Mouse (Mus musculus) ES-Bruce4 (cell line): ENCODE data around the gene Cntn4. TPM values are rescaled to one million over a fixed set of nuclear protein-coding genes. Genes with fewer than 3 reads are reported as not detected.

Source experiments
- H3K27ac ChIP-seq: 2 replicates; pipeline ENCODE4 v1.5.1; 2012; ENCODE audit warnings: low read length, inconsistent platforms; ENCODE audit not compliant: insufficient read depth
- H3K27me3 ChIP-seq: 2 replicates; pipeline ENCODE4 v1.6.1; 2012; ENCODE audit warnings: mild to moderate bottlenecking, low read length, inconsistent platforms; ENCODE audit not compliant: control insufficient read depth, poor library complexity, insufficient read depth, severe bottlenecking
- H3K36me3 ChIP-seq: 2 replicates; pipeline ENCODE4 v1.6.1; 2012; ENCODE audit warnings: inconsistent platforms, mild to moderate bottlenecking, low read length, moderate library complexity; ENCODE audit not compliant: control insufficient read depth, poor library complexity, insufficient read depth, severe bottlenecking
- H3K4me1 ChIP-seq: one replicate; pipeline ENCODE4 v1.8.1; 2011; ENCODE audit warnings: low read length; ENCODE audit not compliant: control insufficient read depth, insufficient read depth
- H3K4me3 ChIP-seq: 2 replicates; pipeline ENCODE4 v1.5.1; 2011; ENCODE audit warnings: low read depth, mild to moderate bottlenecking, low read length
- H3K9ac ChIP-seq: 2 replicates; pipeline ENCODE4 v1.6.1; 2012; ENCODE audit warnings: low read depth, mild to moderate bottlenecking, inconsistent platforms; ENCODE audit not compliant: poor library complexity, severe bottlenecking
- H3K9me3 ChIP-seq: replicated peaks from 2 replicates; pipeline ENCODE4 v1.6.1; 2012; ENCODE audit warnings: mild to moderate bottlenecking, low read length, inconsistent platforms; ENCODE audit not compliant: control insufficient read depth, poor library complexity, insufficient read depth, severe bottlenecking
- CTCF ChIP-seq: IDR thresholded peaks from one replicate; pipeline ENCODE4 v1.8.1; 2011; ENCODE audit warnings: low read depth, low read length
- EP300 ChIP-seq: IDR thresholded peaks from 2 replicates; pipeline ENCODE4 v1.6.1; 2011; ENCODE audit warnings: low read depth, low read length; ENCODE audit not compliant: insufficient read depth
- POLR2A ChIP-seq: IDR thresholded peaks from one replicate; pipeline ENCODE4 v1.8.1; 2011; ENCODE audit warnings: low read length; ENCODE audit not compliant: insufficient read depth
- polyA plus RNA-seq: library from polyadenylated mRNA; stranded (reverse); fragments of >200 nt; gene quantifications from 2 replicates; pipeline ENCODE4 v1.2.4, GENCODE M21; 2011; ENCODE audit warnings: low read depth; ENCODE audit not compliant: missing spikeins, insufficient read depth, insufficient read length

The Cntn4 gene
- polyA plus RNA-seq, 1 experiment: not detected

DNA sequence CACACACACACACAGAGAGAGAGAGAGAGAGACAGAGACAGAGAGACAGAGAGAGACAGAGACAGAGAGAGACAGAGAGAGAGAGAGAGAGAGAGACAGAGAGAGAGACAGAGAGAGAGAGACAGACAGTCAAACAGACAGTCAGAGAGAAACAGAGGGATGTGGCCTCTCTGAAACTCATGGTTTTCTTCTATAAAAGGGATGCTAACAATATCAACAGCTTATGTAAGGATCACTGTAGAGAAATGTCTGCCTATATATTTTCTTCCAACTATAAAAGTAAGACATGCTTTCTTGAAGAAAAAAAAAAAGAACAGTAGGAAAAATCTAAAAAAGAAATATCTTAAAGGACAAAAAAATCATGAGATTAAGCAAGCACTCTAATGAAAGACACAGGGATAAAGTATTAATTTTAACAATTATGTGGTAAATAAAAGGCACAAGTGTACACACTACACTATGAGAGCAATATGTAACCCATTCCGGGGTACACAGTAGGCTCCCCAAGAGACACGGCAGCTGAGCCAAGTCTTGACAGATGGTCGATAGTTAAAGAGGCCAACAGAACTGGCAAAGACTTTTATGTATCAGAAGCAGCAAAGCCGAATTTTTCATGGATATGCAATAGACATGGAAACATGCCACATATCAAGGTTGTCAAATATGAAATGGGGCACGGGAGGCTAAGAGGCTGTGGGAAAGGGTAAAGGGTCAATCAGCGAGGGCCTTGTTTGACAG lies 704.0 kb downstream of the Cntn4 start:
- Histone ChIP-seq H3K4me3 (no peak overlapping the region), H3K36me3 (no peaks in the 10 kb centered on the region), H3K4me1 (no peaks in the 10 kb centered on the region), H3K9me3 (no peaks in the 10 kb centered on the region), H3K27me3 (no peaks in the 10 kb centered on the region; the same call in 1 of the 2 replicates), H3K9ac (no peak overlapping the region), H3K27ac (no peak overlapping the region)
- TF ChIP-seq EP300 (no peak), CTCF (no peak), POLR2A (no peak)

DNA sequence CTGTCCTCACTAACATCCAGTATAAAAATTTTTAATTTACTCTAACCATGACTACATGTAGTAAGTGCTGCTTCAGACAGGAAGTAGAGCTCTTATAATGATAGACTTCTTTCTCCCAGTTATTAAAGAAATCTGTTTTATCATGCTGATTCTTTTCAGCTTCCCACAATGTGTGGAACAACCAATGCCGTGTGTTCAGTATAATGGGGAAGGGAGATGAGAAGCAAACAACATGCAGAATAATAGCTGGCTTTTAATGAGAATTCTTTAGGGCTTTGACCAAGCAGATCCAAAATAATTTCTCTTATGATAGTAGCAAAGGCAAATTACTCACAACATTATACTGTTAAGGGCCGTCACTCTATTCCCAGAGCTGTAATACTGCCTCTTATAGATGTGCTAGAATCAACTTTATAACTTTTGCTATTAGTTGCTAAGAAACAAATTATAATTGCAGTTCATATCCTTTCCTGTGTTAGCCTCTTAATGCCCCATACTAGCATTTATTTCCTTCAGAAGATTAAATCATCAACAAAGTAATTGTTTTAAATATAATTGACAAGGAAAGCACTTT lies 710.5 kb downstream of the Cntn4 start:
- TF ChIP-seq EP300 (no peak), CTCF (no peak), POLR2A (no peak)
- Histone ChIP-seq H3K9ac (no peak overlapping the region), H3K36me3 (no peaks in the 10 kb centered on the region), H3K9me3 (no peaks in the 10 kb centered on the region), H3K4me1 (no peaks in the 10 kb centered on the region), H3K27me3 (no peaks in the 10 kb centered on the region; the same call in 1 of the 2 replicates), H3K27ac (no peak overlapping the region), H3K4me3 (no peak overlapping the region)

DNA sequence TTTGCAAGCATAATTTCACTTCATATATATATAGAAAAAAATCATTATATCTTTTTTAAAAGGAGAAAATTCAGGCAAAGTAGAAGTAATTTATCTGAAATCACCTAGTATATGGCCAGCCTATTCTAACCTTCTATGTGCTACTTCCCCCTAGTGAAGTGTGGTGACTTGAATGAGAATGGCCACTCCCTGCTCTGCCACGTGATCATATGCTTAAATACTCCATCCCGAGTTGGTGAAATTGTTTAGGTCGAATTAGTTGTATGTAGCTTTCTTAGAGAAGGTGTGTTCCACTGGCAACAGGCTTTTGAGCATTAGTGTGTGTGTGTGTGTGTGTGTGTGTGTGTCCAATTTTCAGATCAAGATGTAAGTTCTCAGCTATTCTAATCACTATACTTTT lies 730.6 kb downstream of the Cntn4 start:
- no peak overlapping the region for H3K9ac ChIP-seq
- H3K36me3 ChIP-seq: no peaks in the 10 kb centered on the region
- H3K4me1 ChIP-seq: no peaks in the 10 kb centered on the region
- H3K9me3 ChIP-seq: no peaks in the 10 kb centered on the region
- no peaks in the 10 kb centered on the region for H3K27me3 ChIP-seq
- no peak overlapping the region for H3K27ac ChIP-seq
- TF ChIP-seq CTCF (no peak), POLR2A (no peak), EP300 (no peak)
- H3K4me3 ChIP-seq: no peak overlapping the region

DNA sequence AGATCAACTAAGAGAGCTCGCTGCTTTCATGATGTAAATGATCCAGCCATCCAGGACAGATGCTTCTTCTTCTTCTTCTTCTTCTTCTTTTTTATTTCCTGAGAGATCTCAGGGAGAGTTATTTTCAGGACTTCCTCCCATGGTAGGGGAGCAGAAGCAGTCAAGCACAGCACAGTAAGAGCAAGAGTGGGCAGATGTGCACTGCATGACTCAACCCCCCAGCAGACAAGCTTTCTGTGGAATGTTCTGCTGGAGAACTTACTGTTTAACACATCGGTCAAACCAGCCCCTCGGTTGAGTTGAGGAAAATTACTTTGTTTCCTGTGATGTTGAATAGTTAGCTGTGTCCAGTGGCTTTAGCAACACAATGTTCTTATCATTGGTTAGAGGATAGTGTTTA lies 731.2 kb downstream of the Cntn4 start:
- H3K4me3 ChIP-seq: no peak overlapping the region
- no peaks in the 10 kb centered on the region for H3K27me3 ChIP-seq
- no peak overlapping the region for H3K9ac ChIP-seq
- no peaks in the 10 kb centered on the region for H3K9me3 ChIP-seq
- H3K36me3 ChIP-seq: no peaks in the 10 kb centered on the region
- TF ChIP-seq POLR2A (no peak), CTCF (no peak), EP300 (no peak)
- no peak overlapping the region for H3K27ac ChIP-seq
- H3K4me1 ChIP-seq: no peaks in the 10 kb centered on the region

DNA sequence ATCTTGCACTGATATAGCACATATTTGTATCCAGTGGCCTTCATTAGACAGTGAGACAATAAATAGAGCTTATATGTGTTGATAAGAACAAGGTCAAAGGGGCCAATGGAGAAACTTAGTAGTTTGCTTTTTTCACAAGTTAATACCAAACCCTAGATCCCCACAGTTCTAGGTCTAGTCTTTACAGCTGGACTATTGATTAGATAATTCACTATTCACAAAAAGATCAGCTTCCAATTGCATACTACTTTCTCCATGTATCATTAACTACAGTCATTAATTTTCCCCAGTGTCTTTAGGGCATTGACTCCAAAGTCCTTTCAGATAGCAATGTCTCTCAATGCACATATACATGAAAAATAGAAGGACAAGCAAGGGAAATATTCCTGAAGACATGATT lies 745.5 kb downstream of the Cntn4 start:
- H3K36me3 ChIP-seq: no peaks in the 10 kb centered on the region
- no peak overlapping the region for H3K27ac ChIP-seq
- no peak overlapping the region for H3K9ac ChIP-seq
- no peak overlapping the region for H3K4me3 ChIP-seq
- TF ChIP-seq POLR2A: no peak
- no peak for TF ChIP-seq EP300
- TF ChIP-seq CTCF: no peak
- H3K27me3 ChIP-seq: no peaks in the 10 kb centered on the region
- no peaks in the 10 kb centered on the region for H3K4me1 ChIP-seq
- no peaks in the 10 kb centered on the region for H3K9me3 ChIP-seq

DNA sequence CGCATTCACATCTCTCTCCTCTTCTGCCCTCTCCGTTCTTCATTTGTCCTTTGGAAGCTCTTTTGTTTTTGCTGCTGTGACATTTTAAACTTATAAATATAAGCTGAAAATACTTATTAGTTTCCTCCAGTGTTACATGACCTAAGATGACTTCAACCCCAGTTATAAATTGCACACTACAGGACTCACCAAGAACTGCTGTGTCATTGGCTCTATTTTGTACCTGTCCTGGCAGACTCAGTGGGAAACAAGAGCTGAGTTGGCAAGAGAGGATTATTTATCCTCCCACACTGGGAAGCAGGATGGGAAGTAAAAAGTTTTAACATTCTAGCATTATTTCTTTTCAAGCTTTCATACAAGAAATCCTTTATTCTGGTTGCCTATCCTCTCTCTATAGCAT lies 746.0 kb downstream of the Cntn4 start:
- Histone ChIP-seq H3K4me3 (no peak overlapping the region), H3K9ac (no peak overlapping the region), H3K27ac (no peak overlapping the region), H3K27me3 (no peaks in the 10 kb centered on the region), H3K36me3 (no peaks in the 10 kb centered on the region), H3K4me1 (no peaks in the 10 kb centered on the region), H3K9me3 (no peaks in the 10 kb centered on the region)
- TF ChIP-seq EP300 (no peak), POLR2A (no peak), CTCF (no peak)
